Mouse (Mus musculus): ENCODE results near the gene Gk5. TPM values are rescaled to one million over a fixed set of nuclear protein-coding genes. Genes with fewer than 3 reads are reported as not detected.
A peak's percentile ranks its signal among the peaks of the same experiment; 100 is the strongest.

The Gk5 gene
- total and polyA plus RNA-seq, 3 experiments = 2.0 to 2.4 (median 2.2) TPM

GRCm38 (mm10) chr9:96213036-96213645 lies 94.0 kb downstream of the Gk5 start:
- in situ Hi-C loops (cut with MboI; ENCODE audit: low pct_ligation_motif_present, low pct_unique_long_range_greater_than_20kb, low sequenced_read_pairs) = no loop called here
- no peak for TF ChIP-seq MYC (IDR thresholded peaks at IDR 0.05; ENCODE audit: low read depth, low read length)
- no peak overlapping the region for H3K9ac ChIP-seq (ENCODE audit: insufficient read depth, low read depth)

DNA sequence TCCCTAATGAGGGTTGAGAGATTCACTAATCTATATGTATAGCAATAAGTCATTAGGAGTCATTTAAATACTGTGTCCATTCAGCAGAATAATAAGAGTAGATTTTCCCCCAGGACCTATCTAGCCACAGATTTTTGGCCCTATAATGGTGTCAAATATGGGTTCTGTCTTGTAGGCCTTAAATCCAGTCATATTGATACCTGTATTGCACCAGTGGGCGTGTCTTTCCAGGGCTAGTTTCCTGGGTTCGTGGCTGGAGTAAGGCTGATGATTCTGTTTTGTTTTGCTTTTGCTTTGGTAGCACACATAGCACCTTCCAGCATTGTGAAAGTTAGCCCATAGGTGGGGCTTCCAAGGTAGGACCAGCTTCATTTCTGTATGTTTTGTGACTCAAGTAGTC lies 95.0 kb downstream of the Gk5 start:
- Histone ChIP-seq H3K4me1 (ENCODE audit: control insufficient read depth in 1 of 2, insufficient read depth in 2 of 2) (peaks cover 0 to 3% of the 10 kb centered on the region in 2 experiments; a peak in 1 of 4 replicates), H3K79me2 (replicated peaks; ENCODE audit: control insufficient read depth, extremely low read depth, insufficient read depth, poor library complexity, severe bottlenecking) (no peaks in the 10 kb centered on the region), H3K9ac (ENCODE audit: insufficient read depth, low read depth) (no peak overlapping the region), H3K27me3 (replicated peaks) (no peaks in the 10 kb centered on the region), H3K4me2 (ENCODE audit: insufficient read depth, low read depth, poor library complexity, severe bottlenecking) (no peak overlapping the region), H3K36me3 (replicated peaks in 1 of 2; ENCODE audit: control insufficient read depth in 1 of 2, insufficient read depth in 1 of 2, low read length in 1 of 2) (no peaks in the 10 kb centered on the region), H3K9me3 (replicated peaks; ENCODE audit: low read length) (no peaks in the 10 kb centered on the region), H3K27ac (ENCODE audit: insufficient read depth, low read depth) (no peak overlapping the region), H3K4me3 (replicated peaks in 1 of 3; ENCODE audit: low read depth in 2 of 3, low read length in 2 of 3, poor library complexity in 1 of 3) (no peak overlapping the region)
- in situ Hi-C loops (cut with MboI; ENCODE audit: low pct_ligation_motif_present, low pct_unique_long_range_greater_than_20kb, low sequenced_read_pairs) = no loop called here
- TF ChIP-seq JUND (conservative IDR thresholded peaks at IDR 0.05; ENCODE audit: low read depth, low read length) (peak; percentile 50; the same call in 1 of the 2 replicates), IRF4 (IDR thresholded peaks at IDR 0.05; ENCODE audit: low read depth, low read length) (peak; percentile 48; the same call in 1 of the 2 replicates), ELF1 (IDR thresholded peaks at IDR 0.05; ENCODE audit: low read depth, low read length) (no peak)
- DNase-seq (ENCODE audit: extremely low read depth) = no peak
- dilution Hi-C loops (cut with MboI; ENCODE audit: extremely low pct_ligation_motif_present, extremely low pct_unique_long_range_greater_than_20kb, low sequenced_read_pairs) = no loop called here

More at GRCm38 (mm10) chr9:96213036-96213645, 94.0 kb downstream of the Gk5 start:
- Histone ChIP-seq H3K27ac (ENCODE audit: insufficient read depth, low read depth) (no peak overlapping the region), H3K4me3 (replicated peaks in 1 of 3; ENCODE audit: low read depth in 2 of 3, low read length in 2 of 3, poor library complexity in 1 of 3) (no peak overlapping the region), H3K36me3 (replicated peaks in 1 of 2; ENCODE audit: control insufficient read depth in 1 of 2, insufficient read depth in 1 of 2, low read length in 1 of 2) (no peaks in the 10 kb centered on the region), H3K4me2 (ENCODE audit: insufficient read depth, low read depth, poor library complexity, severe bottlenecking) (no peak overlapping the region), H3K9me3 (replicated peaks; ENCODE audit: low read length) (no peaks in the 10 kb centered on the region), H3K4me1 (ENCODE audit: control insufficient read depth in 1 of 2, insufficient read depth in 2 of 2) (peaks cover 0 to 3% of the 10 kb centered on the region in 2 experiments; a peak in 1 of 4 replicates), H3K27me3 (replicated peaks) (no peaks in the 10 kb centered on the region), H3K79me2 (replicated peaks; ENCODE audit: control insufficient read depth, extremely low read depth, insufficient read depth, poor library complexity, severe bottlenecking) (no peaks in the 10 kb centered on the region)
- no peak for DNase-seq (ENCODE audit: extremely low read depth)
- dilution Hi-C loops (cut with MboI; ENCODE audit: extremely low pct_ligation_motif_present, extremely low pct_unique_long_range_greater_than_20kb, low sequenced_read_pairs) = no loop called here

- H3K9ac ChIP-seq (ENCODE audit: insufficient read depth, low read depth) = no peak overlapping the region
- TF ChIP-seq ZNF384 (IDR thresholded peaks at IDR 0.05; ENCODE audit: low read depth, low read length) (no peak), HCFC1 (IDR thresholded peaks at IDR 0.05; ENCODE audit: low read depth, low read length) (no peak), TCF12 (IDR thresholded peaks at IDR 0.05; ENCODE audit: low read depth, low read length) (no peak), JUND (conservative IDR thresholded peaks at IDR 0.05; ENCODE audit: low read depth, low read length) (no peak), NRF1 (IDR thresholded peaks at IDR 0.05; ENCODE audit: low read depth, low read length) (no peak), KAT2A (IDR thresholded peaks at IDR 0.05; ENCODE audit: insufficient replicate concordance, low read length) (no peak), ZMIZ1 (IDR thresholded peaks at IDR 0.05; ENCODE audit: low read depth, low read length) (no peak), POLR2A (IDR thresholded peaks at IDR 0.05; ENCODE audit: low read depth, low read length) (no peak), SIN3A (IDR thresholded peaks at IDR 0.05; ENCODE audit: low read length) (no peak), ETS1 (conservative IDR thresholded peaks at IDR 0.05; ENCODE audit: low read depth, low read length) (no peak), RCOR1 (conservative IDR thresholded peaks at IDR 0.05; ENCODE audit: low read depth, low read length) (no peak), MEF2A (IDR thresholded peaks at IDR 0.05; ENCODE audit: borderline replicate concordance, low read depth, low read length) (no peak), E2F4 (IDR thresholded peaks at IDR 0.05; ENCODE audit: insufficient replicate concordance, low read depth, low read length) (no peak), GABPA (IDR thresholded peaks at IDR 0.05; ENCODE audit: insufficient replicate concordance, low read depth, low read length) (no peak)
- dilution Hi-C loops (cut with MboI; ENCODE audit: extremely low pct_ligation_motif_present, extremely low pct_unique_long_range_greater_than_20kb, low sequenced_read_pairs) = no loop called here
- H3K79me2 ChIP-seq (replicated peaks; ENCODE audit: control insufficient read depth, extremely low read depth, insufficient read depth, poor library complexity, severe bottlenecking) = no peaks in the 10 kb centered on the region
- H3K4me2 ChIP-seq (ENCODE audit: insufficient read depth, low read depth, poor library complexity, severe bottlenecking) = no peak overlapping the region
- no peaks in the 10 kb centered on the region for H3K9me3 ChIP-seq (replicated peaks; ENCODE audit: low read length)
- no peak for DNase-seq (ENCODE audit: extremely low read depth)
- H3K27ac ChIP-seq (ENCODE audit: insufficient read depth, low read depth) = no peak overlapping the region
- peaks cover 0 to 3% of the 10 kb centered on the region in 2 experiments; a peak in 1 of 4 replicates for H3K4me1 ChIP-seq (ENCODE audit: control insufficient read depth in 1 of 2, insufficient read depth in 2 of 2)
- H3K36me3 ChIP-seq (replicated peaks in 1 of 2; ENCODE audit: control insufficient read depth in 1 of 2, insufficient read depth in 1 of 2, low read length in 1 of 2) = no peaks in the 10 kb centered on the region
- in situ Hi-C loops (cut with MboI; ENCODE audit: low pct_ligation_motif_present, low pct_unique_long_range_greater_than_20kb, low sequenced_read_pairs) = no loop called here
- H3K27me3 ChIP-seq (replicated peaks) = no peaks in the 10 kb centered on the region
- no peak overlapping the region for H3K4me3 ChIP-seq (replicated peaks in 1 of 3; ENCODE audit: low read depth in 2 of 3, low read length in 2 of 3, poor library complexity in 1 of 3)
Measured at GRCm38 (mm10) chr9:96217299-96217698, 98.1 kb downstream of the Gk5 start.

Measured in CH12.LX (cell line).